Mouse (Mus musculus) CH12.LX (cell line): ENCODE measurements at regions not wholly inside any gene's neighbourhood (a gene's known extent, or its start where the extent isn't known, plus 50 kb on each side); places are given as distances from the start of the nearest gene placed in this dataset.

Source experiments
- DNase-seq: peaks from one replicate; pipeline ENCODE4 v3.0.0-alpha.2; 2013; ENCODE audit errors: extremely low read depth
- H3K27ac ChIP-seq: 2 replicates; pipeline ENCODE4 v1.5.1; 2012; ENCODE audit warnings: low read depth, mild to moderate bottlenecking, control low read depth, moderate library complexity; ENCODE audit not compliant: insufficient read depth
- H3K27me3 ChIP-seq: replicated peaks from 2 replicates; pipeline ENCODE3; 2012; ENCODE audit warnings: inconsistent platforms
- H3K36me3 ChIP-seq, 2 experiments: replicated peaks in 1 of 2; 2 replicates each; pipeline versions ENCODE3 to v1.6.1; 2012; ENCODE audit warnings: inconsistent platforms in 1 of 2, low read length in 1 of 2, mild to moderate bottlenecking in 1 of 2, mixed read lengths in 1 of 2, moderate library complexity in 1 of 2; ENCODE audit not compliant: control insufficient read depth in 1 of 2, insufficient read depth in 1 of 2
- H3K4me1 ChIP-seq, 2 experiments: 2 replicates each; pipeline ENCODE4 v1.6.1; 2012; ENCODE audit warnings: inconsistent platforms in 1 of 2, moderate library complexity in 1 of 2; ENCODE audit not compliant: insufficient read depth in 2 of 2, control insufficient read depth in 1 of 2
- H3K4me2 ChIP-seq: 2 replicates; pipeline ENCODE4 v1.6.1; 2012; ENCODE audit warnings: low read depth, mild to moderate bottlenecking, control low read depth; ENCODE audit not compliant: poor library complexity, insufficient read depth, severe bottlenecking
- H3K4me3 ChIP-seq, 3 experiments: fragments of 150-350 bp in 1 of 3; sonication (generic) in 1 of 3; replicated peaks in 1 of 3; 2 replicates each; pipeline versions ENCODE3 to v1.5.1; 2011 to 2012; ENCODE audit warnings: low read depth in 2 of 3, low read length in 2 of 3, mild to moderate bottlenecking in 2 of 3, moderate library complexity in 2 of 3, control low read depth in 1 of 3, improper control_type of control experiment in 1 of 3, inconsistent platforms in 1 of 3, mixed read lengths in 1 of 3; ENCODE audit not compliant: poor library complexity in 1 of 3
- H3K79me2 ChIP-seq: replicated peaks from 2 replicates; pipeline ENCODE4 v1.6.1; 2012; ENCODE audit warnings: mild to moderate bottlenecking, moderate library complexity; ENCODE audit not compliant: control insufficient read depth, poor library complexity, insufficient read depth, severe bottlenecking; ENCODE audit errors: extremely low read depth
- H3K9ac ChIP-seq: 2 replicates; pipeline ENCODE4 v1.6.1; 2012; ENCODE audit warnings: low read depth, mild to moderate bottlenecking, control low read depth, moderate library complexity; ENCODE audit not compliant: insufficient read depth
- H3K9me3 ChIP-seq: replicated peaks from 2 replicates; pipeline ENCODE3; 2012; ENCODE audit warnings: low read length, inconsistent platforms, mixed read lengths
- ELF1 ChIP-seq: IDR thresholded peaks from 2 replicates; pipeline ENCODE4 v1.6.1; 2014; ENCODE audit warnings: low read depth, mild to moderate bottlenecking, inconsistent platforms, low read length, improper control_type of control experiment
- JUN ChIP-seq: IDR thresholded peaks from 2 replicates; pipeline ENCODE4 v1.6.1; 2011; ENCODE audit warnings: low read depth, mild to moderate bottlenecking, low read length, improper control_type of control experiment, moderate library complexity; ENCODE audit not compliant: insufficient read depth
- MAFK ChIP-seq: IDR thresholded peaks from 2 replicates; pipeline ENCODE4 v1.6.1; 2011; ENCODE audit warnings: low read length, improper control_type of control experiment; ENCODE audit not compliant: insufficient replicate concordance
- MAX ChIP-seq: IDR thresholded peaks from 2 replicates; pipeline ENCODE4 v1.6.1; 2011; ENCODE audit warnings: low read length, improper control_type of control experiment
- MXI1 ChIP-seq: IDR thresholded peaks from 2 replicates; pipeline ENCODE4 v1.6.1; 2011; ENCODE audit warnings: mild to moderate bottlenecking, low read depth, low read length, improper control_type of control experiment
- PAX5 ChIP-seq: IDR thresholded peaks from 2 replicates; pipeline ENCODE4 v1.6.1; 2012; ENCODE audit warnings: low read length, inconsistent platforms, mixed read lengths
- RAD21 ChIP-seq: IDR thresholded peaks from 2 replicates; pipeline ENCODE4 v1.6.1; 2011; ENCODE audit warnings: low read depth, mild to moderate bottlenecking, low read length, improper control_type of control experiment, moderate library complexity
- SIN3A ChIP-seq: IDR thresholded peaks from 2 replicates; pipeline ENCODE4 v1.6.1; 2012; ENCODE audit warnings: low read length, improper control_type of control experiment, inconsistent platforms
- TBP ChIP-seq: conservative IDR thresholded peaks from 2 replicates; pipeline ENCODE4 v1.6.1; 2011; ENCODE audit warnings: low read depth, low read length, improper control_type of control experiment
- TCF12 ChIP-seq: IDR thresholded peaks from 2 replicates; pipeline ENCODE4 v1.6.1; 2014; ENCODE audit warnings: low read depth, mild to moderate bottlenecking, inconsistent platforms, low read length, improper control_type of control experiment
- UBTF ChIP-seq: IDR thresholded peaks from 2 replicates; pipeline ENCODE4 v1.6.1; 2012; ENCODE audit warnings: low read depth, mild to moderate bottlenecking, inconsistent platforms, low read length, improper control_type of control experiment, moderate library complexity
- USF2 ChIP-seq: conservative IDR thresholded peaks from 2 replicates; pipeline ENCODE4 v1.6.1; 2011; ENCODE audit warnings: low read depth, low read length, improper control_type of control experiment
- ZC3H11A ChIP-seq: IDR thresholded peaks from 2 replicates; pipeline ENCODE4 v1.6.1; 2012; ENCODE audit warnings: low read depth, mild to moderate bottlenecking, inconsistent platforms, low read length, improper control_type of control experiment
- ZKSCAN1 ChIP-seq: IDR thresholded peaks from 2 replicates; pipeline ENCODE4 v1.6.1; 2012; ENCODE audit warnings: low read depth, inconsistent platforms, low read length, improper control_type of control experiment, borderline replicate concordance
- dilution Hi-C: fragments of 300-500 bp; cut with MboI; formaldehyde crosslinking; loops from 2 replicates; pipeline ENCODE4 v1.14.3; 2020; ENCODE audit warnings: low sequenced_read_pairs; ENCODE audit not compliant: extremely low pct_unique_long_range_greater_than_20kb, extremely low pct_ligation_motif_present
- in situ Hi-C: fragments of 300-500 bp; cut with MboI; formaldehyde crosslinking; loops from 3 replicates; pipeline ENCODE4 v1.14.3; 2019; ENCODE audit warnings: low sequenced_read_pairs, low pct_ligation_motif_present, low pct_unique_long_range_greater_than_20kb, mixed read lengths

DNA sequence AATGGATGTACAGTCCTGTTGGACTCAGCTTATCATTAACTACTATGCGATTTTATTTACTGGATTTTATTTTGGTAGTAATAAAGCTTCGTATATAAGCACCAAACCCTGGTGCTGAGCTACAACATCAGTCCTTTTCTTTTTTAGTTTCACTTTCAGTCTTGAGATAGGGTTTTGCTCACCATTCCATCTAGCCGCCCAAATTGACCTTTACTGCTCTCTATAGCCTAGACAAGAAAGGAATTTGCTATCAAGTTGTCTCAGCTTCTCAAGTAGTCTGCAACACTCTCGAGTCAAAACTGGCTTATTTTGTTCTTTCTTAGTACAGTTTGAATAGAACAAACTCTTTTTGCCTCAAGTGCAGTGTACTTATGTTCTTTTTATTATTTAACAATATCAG is 921.7 kb downstream of the Fscb start:
- Histone ChIP-seq H3K9me3 (no peaks in the 10 kb centered on the region), H3K4me1 (no peaks in the 10 kb centered on the region), H3K27me3 (no peaks in the 10 kb centered on the region), H3K4me3 (peak overlapping the region; percentile 29 to 65 (median 31)), H3K79me2 (no peaks in the 10 kb centered on the region), H3K4me2 (peak overlapping the region; percentile 56; the same call in 1 of the 2 replicates), H3K27ac (no peak overlapping the region), H3K9ac (peak overlapping the region; percentile 53; the same call in 1 of the 2 replicates), H3K36me3 (no peaks in the 10 kb centered on the region)
- dilution Hi-C loops: no loop called here
- in situ Hi-C loops: no loop called here
- TF ChIP-seq ZC3H11A (no peak), TBP (0 out of 2 replicates have a peak, but pooled peaks have one; percentile 26)
- DNase-seq: peak; percentile 41

- dilution Hi-C loops: no loop called here
- H3K9me3 ChIP-seq: no peaks in the 10 kb centered on the region
These were observed 940.4 kb downstream of the Fscb start for GRCm38 (mm10) chr12:63534084-63534483.

DNA sequence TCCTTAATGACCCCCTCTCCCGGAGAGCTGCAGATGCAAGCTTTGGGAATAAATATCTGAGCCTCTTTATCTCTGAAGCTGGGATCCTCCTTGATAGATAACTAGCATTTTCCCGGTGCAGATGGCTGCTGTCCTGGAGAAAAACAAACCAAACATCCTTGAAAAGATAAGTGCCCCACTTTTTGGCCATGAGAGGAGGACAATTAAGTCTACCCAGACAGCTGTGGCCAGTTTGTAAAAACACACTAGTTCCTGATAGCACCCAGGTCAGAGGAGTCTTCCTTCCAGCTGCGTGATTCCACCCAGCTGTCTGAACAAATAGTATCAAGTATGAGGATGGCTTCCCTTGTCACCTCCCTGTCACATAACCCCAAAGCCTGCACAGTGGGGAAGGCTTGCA is 970.7 kb downstream of the Fscb start:
- in situ Hi-C loops: no loop called here
- H3K4me1 ChIP-seq: no peaks in the 10 kb centered on the region
- dilution Hi-C loops: no loop called here

More at GRCm38 (mm10) chr12:63534084-63534483, 940.4 kb downstream of the Fscb start:
- TF ChIP-seq PAX5 (no peak), JUN (no peak), MAX (no peak), TCF12 (no peak), USF2 (no peak), ELF1 (no peak), MAFK (no peak), ZKSCAN1 (no peak), RAD21 (no peak), UBTF (no peak)
- TF ChIP-seq, all 38 proteins: peak for 0
- Histone ChIP-seq H3K4me1 (no peaks in the 10 kb centered on the region), H3K4me3 (no peak overlapping the region), H3K79me2 (no peaks in the 10 kb centered on the region), H3K36me3 (no peaks in the 10 kb centered on the region), H3K27me3 (no peaks in the 10 kb centered on the region), H3K9ac (no peak overlapping the region), H3K4me2 (no peak overlapping the region), H3K27ac (no peak overlapping the region)
- in situ Hi-C loops: no loop called here
- no peak for DNase-seq

More for the DNA sequence above, 970.7 kb downstream of the Fscb start:
- H3K9me3 ChIP-seq: peaks cover 8% of the 10 kb centered on the region
- H3K27ac ChIP-seq: no peak overlapping the region
- no peak for TF ChIP-seq MXI1
- no peak for TF ChIP-seq SIN3A
- no peak for TF ChIP-seq JUN
- H3K9ac ChIP-seq: no peak overlapping the region
- no peaks in the 10 kb centered on the region for H3K79me2 ChIP-seq
- H3K4me2 ChIP-seq: no peak overlapping the region
- no peak overlapping the region for H3K4me3 ChIP-seq
- no peaks in the 10 kb centered on the region for H3K36me3 ChIP-seq
- no peaks in the 10 kb centered on the region for H3K27me3 ChIP-seq
- no peak for DNase-seq
